Mouse (Mus musculus) heart, embryonic 16.5 days (tissue): ENCODE measurements around the gene Itprid2. TPM values are rescaled to one million over a fixed set of nuclear protein-coding genes. Genes with fewer than 3 reads are reported as not detected.

ENCODE experiments used
- ATAC-seq: fragments of 200-750 bp; cut with Nextera tagmentation; replicated peaks from 2 replicates; pipeline ENCODE4 v1.8.0; 2017; ENCODE audit warnings: moderate number of reproducible peaks; ENCODE audit not compliant: insufficient read depth, low FRiP score; ENCODE audit errors: extremely low read depth
- H3K27ac ChIP-seq: fragments of 300-500 bp; sonication (generic); 2 replicates; pipeline ENCODE4 v1.5.1; 2014; ENCODE audit warnings: mild to moderate bottlenecking, low read length, control low read depth, moderate library complexity
- H3K27me3 ChIP-seq: fragments of 300-500 bp; sonication (generic); 2 replicates; pipeline ENCODE4 v1.6.1; 2014; ENCODE audit warnings: low read length, mixed read lengths; ENCODE audit not compliant: control insufficient read depth, insufficient read depth
- H3K36me3 ChIP-seq: fragments of 300-500 bp; sonication (generic); 2 replicates; pipeline ENCODE4 v1.6.1; 2014; ENCODE audit not compliant: control insufficient read depth, insufficient read depth
- H3K4me1 ChIP-seq: fragments of 300-500 bp; sonication (generic); 2 replicates; pipeline ENCODE4 v1.6.1; 2014; ENCODE audit warnings: low read length, mixed read lengths; ENCODE audit not compliant: control insufficient read depth, insufficient read depth
- H3K4me2 ChIP-seq: fragments of 300-500 bp; sonication (generic); 2 replicates; pipeline ENCODE4 v1.6.1; 2014; ENCODE audit warnings: low read depth, mild to moderate bottlenecking, control low read depth, low read length
- H3K4me3 ChIP-seq: fragments of 300-500 bp; sonication (generic); 2 replicates; pipeline ENCODE4 v1.5.1; 2014; ENCODE audit warnings: mild to moderate bottlenecking, control low read depth, low read length
- H3K9ac ChIP-seq: fragments of 300-500 bp; sonication (generic); 2 replicates; pipeline ENCODE4 v1.6.1; 2014; ENCODE audit warnings: low read length, control low read depth
- H3K9me3 ChIP-seq: fragments of 300-500 bp; sonication (generic); replicated peaks from 2 replicates; pipeline ENCODE4 v1.6.1; 2016; ENCODE audit warnings: low read length; ENCODE audit not compliant: control insufficient read depth
- WGBS: fragments of 180-500 bp; shearing (Covaris S2); extraction: QIAGEN DNeasy Blood & Tissue Kit; methylation state at CpG from one replicate; pipeline ENCODE4 v1.1.7; 2014; 5-methylcytosine and 5-hydroxymethylcytosine counted together
- polyA plus RNA-seq: library from polyadenylated mRNA; unstranded; fragments of >200 nt; fragmentation: Nextera tagmentation; extraction: Ambion mirVana; gene quantifications from 2 replicates; pipeline ENCODE4 v1.2.1, GENCODE M21; 2015

Itprid2 gene
- polyA plus RNA-seq, 1 experiment from 2014 or later, result 6.2 TPM

DNA sequence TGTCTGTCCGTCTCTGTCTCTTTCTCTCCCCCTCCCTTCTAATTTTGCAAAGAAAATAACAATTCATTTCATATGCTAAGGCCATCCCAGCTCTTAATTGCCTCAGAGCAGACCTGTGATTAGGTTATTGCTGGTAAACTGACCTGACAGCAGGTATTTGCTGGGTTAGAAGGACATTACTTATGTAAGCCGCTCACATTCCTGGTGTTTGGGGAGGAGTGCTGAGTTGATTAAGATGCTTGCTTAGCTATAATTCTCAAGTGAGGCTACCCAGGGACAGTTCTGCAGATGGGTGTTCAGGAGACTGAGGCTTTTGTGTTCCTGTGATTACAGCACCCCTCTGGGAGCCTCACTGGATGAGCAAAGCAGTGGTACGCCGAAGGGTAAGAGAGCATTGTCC, 3.8 kb downstream of the Itprid2 start:
- H3K4me1 ChIP-seq, result peaks cover 21% of the 10 kb centered on the region
- 0 out of 2 replicates have a peak overlapping the region, but pooled peaks have one; percentile 3 for H3K9ac ChIP-seq
- peak overlapping the region; percentile 13 for H3K4me2 ChIP-seq
- no peak overlapping the region for H3K27ac ChIP-seq
- ATAC-seq, result no peak
- 61% methylated on average over 4 of the region's 4 CpGs for WGBS
- no peaks in the 10 kb centered on the region for H3K27me3 ChIP-seq
- peaks cover 20% of the 10 kb centered on the region for H3K36me3 ChIP-seq
- no peaks in the 10 kb centered on the region for H3K9me3 ChIP-seq
- H3K4me3 ChIP-seq, result peak overlapping the region; percentile 23; the same call in 1 of the 2 replicates

GRCm38 (mm10) chr2:79646237-79646688, 11.1 kb downstream of the Itprid2 start:
- H3K9ac ChIP-seq, result no peak overlapping the region
- H3K36me3 ChIP-seq, result peaks cover 31% of the 10 kb centered on the region
- 40% methylated on average over 4 of the region's 4 CpGs for WGBS
- H3K27me3 ChIP-seq, result no peaks in the 10 kb centered on the region
- H3K4me3 ChIP-seq, result no peak overlapping the region
- H3K4me2 ChIP-seq, result no peak overlapping the region
- no peak overlapping the region for H3K27ac ChIP-seq
- H3K9me3 ChIP-seq, result no peaks in the 10 kb centered on the region
- peaks cover 9% of the 10 kb centered on the region for H3K4me1 ChIP-seq
- ATAC-seq, result 0 out of 2 replicates have a peak, but pooled peaks have one; percentile 14

DNA sequence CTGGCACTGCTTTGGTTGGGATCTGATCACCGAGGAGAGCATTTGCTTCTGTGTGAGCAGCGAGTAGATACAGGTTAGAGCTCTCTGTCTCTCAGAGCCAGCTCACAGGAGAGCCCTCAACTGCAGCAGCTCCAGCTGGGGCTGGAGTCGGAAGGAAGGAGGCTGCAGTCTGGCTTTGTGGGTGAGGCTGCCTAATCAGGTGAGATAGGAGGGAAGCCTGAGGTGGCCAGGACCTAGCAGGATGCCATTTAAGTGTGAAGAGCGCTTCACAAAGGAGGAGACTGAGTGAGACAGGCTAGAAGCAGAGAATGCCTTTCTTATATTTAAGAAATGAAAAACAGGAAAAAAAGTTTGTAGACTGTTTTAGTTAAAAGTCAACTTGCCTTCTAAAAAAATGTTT, 11.9 kb downstream of the Itprid2 start:
- ATAC-seq, result no peak
- no peak overlapping the region for H3K4me2 ChIP-seq
- peaks cover 9% of the 10 kb centered on the region for H3K4me1 ChIP-seq
- no peaks in the 10 kb centered on the region for H3K9me3 ChIP-seq
- WGBS, result 51% methylated on average over 4 of the region's 4 CpGs
- H3K36me3 ChIP-seq, result peaks cover 26% of the 10 kb centered on the region
- H3K27me3 ChIP-seq, result no peaks in the 10 kb centered on the region
- peak overlapping the region; percentile 53 for H3K27ac ChIP-seq
- H3K9ac ChIP-seq, result peak overlapping the region; percentile 54; the same call in 1 of the 2 replicates
- no peak overlapping the region for H3K4me3 ChIP-seq

- no peak overlapping the region for H3K4me3 ChIP-seq
- H3K27me3 ChIP-seq, result no peaks in the 10 kb centered on the region
- H3K4me1 ChIP-seq, result peaks cover 9% of the 10 kb centered on the region
- H3K9me3 ChIP-seq, result no peaks in the 10 kb centered on the region
- WGBS, result 57% methylated on average over 2 of the region's 2 CpGs
- H3K4me2 ChIP-seq, result no peak overlapping the region
- peaks cover 20% of the 10 kb centered on the region for H3K36me3 ChIP-seq
- ATAC-seq, result no peak
- H3K9ac ChIP-seq, result no peak overlapping the region
- no peak overlapping the region for H3K27ac ChIP-seq
Measured at GRCm38 (mm10) chr2:79647728-79648127, 12.6 kb downstream of the Itprid2 start.

- no peak overlapping the region for H3K4me3 ChIP-seq
- H3K4me1 ChIP-seq, result peaks cover 5% of the 10 kb centered on the region
- no peak for ATAC-seq
- no peak overlapping the region for H3K27ac ChIP-seq
- no peaks in the 10 kb centered on the region for H3K9me3 ChIP-seq
- H3K9ac ChIP-seq, result no peak overlapping the region
- H3K36me3 ChIP-seq, result peaks cover 11% of the 10 kb centered on the region
- no peak overlapping the region for H3K4me2 ChIP-seq
- H3K27me3 ChIP-seq, result no peaks in the 10 kb centered on the region
- 71% methylated on average over 3 of the region's 3 CpGs for WGBS
Measured at GRCm38 (mm10) chr2:79651185-79651584, 16.0 kb downstream of the Itprid2 start.

DNA sequence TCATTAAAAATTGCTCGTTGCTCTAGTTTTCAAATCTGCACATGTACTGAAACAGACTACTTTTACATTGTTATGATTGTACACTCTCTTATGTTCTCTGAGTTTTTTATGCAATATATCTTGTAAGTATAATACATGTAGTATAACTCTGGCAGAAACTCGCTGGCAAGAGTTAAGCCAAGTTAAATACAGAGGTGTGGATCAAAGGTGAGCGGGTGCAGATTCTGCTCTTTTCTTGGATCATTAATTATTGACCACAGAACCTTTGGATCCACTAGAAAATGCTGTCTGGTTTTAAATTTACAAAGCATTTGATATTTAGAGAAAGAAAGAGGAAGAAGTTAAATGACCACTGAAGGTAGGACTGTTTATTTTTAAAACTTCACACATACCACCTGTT, 16.5 kb downstream of the Itprid2 start:
- Histone ChIP-seq H3K4me2 (no peak overlapping the region), H3K36me3 (peaks cover 11% of the 10 kb centered on the region), H3K4me1 (peaks cover 4% of the 10 kb centered on the region), H3K9ac (no peak overlapping the region), H3K27me3 (no peaks in the 10 kb centered on the region), H3K27ac (no peak overlapping the region), H3K9me3 (no peaks in the 10 kb centered on the region), H3K4me3 (no peak overlapping the region)
- no peak for ATAC-seq
- WGBS, result 85% methylated on average over 3 of the region's 3 CpGs

DNA sequence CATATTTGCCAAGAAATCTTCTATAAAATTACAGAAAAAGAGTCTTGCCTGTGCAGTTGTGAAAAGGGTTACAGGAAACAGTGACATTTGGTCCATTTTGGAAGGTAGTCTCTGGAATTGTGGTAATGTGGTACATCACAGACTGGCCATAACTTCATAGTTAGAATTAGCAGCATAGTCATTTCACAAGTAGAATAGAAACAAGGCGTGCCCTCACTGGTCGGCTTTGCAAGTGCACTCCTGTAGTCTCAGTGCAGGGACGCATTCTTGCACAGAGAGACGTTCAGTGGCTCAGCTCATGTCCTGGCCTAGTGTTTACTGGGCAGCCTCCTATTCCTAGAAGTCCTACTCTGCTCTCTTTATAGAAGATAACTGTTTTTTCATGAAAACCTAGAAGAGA, 17.4 kb downstream of the Itprid2 start:
- no peak for ATAC-seq
- no peak overlapping the region for H3K4me2 ChIP-seq
- H3K4me1 ChIP-seq, result no peaks in the 10 kb centered on the region; the same call in 1 of the 2 replicates
- no peaks in the 10 kb centered on the region for H3K27me3 ChIP-seq
- no peaks in the 10 kb centered on the region for H3K9me3 ChIP-seq
- WGBS, result 76% methylated on average over 4 of the region's 4 CpGs
- H3K4me3 ChIP-seq, result no peak overlapping the region
- no peak overlapping the region for H3K27ac ChIP-seq
- H3K36me3 ChIP-seq, result peaks cover 13% of the 10 kb centered on the region
- no peak overlapping the region for H3K9ac ChIP-seq

DNA sequence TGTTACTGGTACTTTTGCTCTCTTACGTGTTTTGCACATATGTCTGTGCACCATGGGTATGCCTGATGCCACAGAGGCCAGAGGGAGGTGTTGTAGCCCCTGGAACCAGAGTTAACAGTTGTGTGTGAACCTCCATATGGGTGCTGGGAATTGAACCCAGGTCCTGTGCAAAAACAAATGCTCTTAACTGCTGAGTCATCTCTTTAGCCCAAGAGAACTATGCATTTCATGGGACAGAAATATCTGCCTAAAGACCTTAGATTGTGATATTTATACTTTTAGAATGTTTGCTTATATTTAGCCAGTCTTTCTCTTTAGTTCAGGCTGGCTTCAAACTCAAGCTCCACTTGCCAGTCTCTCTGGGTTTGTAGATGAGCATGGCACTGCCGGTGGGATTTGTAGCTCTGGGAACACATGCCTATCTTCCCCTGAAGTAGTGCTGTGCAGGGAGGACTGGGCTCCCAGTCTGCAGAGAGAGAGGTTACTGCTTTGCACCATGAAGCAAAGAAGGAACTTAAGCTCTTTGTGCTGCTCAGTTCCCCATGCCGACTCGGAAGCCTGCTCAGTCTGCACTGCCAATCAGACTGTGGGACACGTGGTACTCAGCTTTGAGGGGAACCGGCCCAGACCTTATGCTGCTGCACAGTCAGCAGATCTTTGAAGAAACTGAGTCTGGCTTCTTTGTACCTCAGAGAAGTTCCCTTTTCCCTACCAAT, 18.1 kb downstream of the Itprid2 start:
- 78% methylated on average over 6 of the region's 6 CpGs for WGBS
- H3K9me3 ChIP-seq, result no peaks in the 10 kb centered on the region
- H3K4me3 ChIP-seq, result no peak overlapping the region
- H3K27ac ChIP-seq, result no peak overlapping the region
- peaks cover 18% of the 10 kb centered on the region for H3K36me3 ChIP-seq
- H3K4me1 ChIP-seq, result no peaks in the 10 kb centered on the region; the same call in 1 of the 2 replicates
- H3K27me3 ChIP-seq, result no peaks in the 10 kb centered on the region
- H3K4me2 ChIP-seq, result no peak overlapping the region
- no peak for ATAC-seq
- H3K9ac ChIP-seq, result no peak overlapping the region

DNA sequence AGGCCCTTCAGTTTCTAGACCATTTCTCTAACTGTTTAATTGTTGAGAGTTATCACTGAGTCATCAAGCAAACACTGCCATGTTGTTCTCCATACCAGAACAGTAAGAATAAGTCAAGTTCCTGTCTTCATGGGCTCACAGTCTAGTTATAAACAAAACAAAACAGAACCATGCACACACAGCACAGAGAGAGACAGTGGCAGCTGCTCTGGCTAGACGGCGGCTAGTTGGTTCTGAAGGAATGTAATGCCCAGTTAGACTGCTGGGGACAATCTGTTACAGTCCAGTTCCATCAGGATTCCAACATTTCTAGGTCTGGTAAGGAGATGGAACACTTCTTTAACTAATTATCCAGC, 18.6 kb downstream of the Itprid2 start:
- ATAC-seq, result no peak
- H3K27ac ChIP-seq, result no peak overlapping the region
- no peak overlapping the region for H3K4me3 ChIP-seq
- H3K9me3 ChIP-seq, result no peaks in the 10 kb centered on the region
- no peak overlapping the region for H3K9ac ChIP-seq
- H3K36me3 ChIP-seq, result peaks cover 20% of the 10 kb centered on the region
- no peaks in the 10 kb centered on the region; the same call in 1 of the 2 replicates for H3K4me1 ChIP-seq
- WGBS, result 83% methylated on average over 2 of the region's 2 CpGs
- H3K27me3 ChIP-seq, result no peaks in the 10 kb centered on the region
- H3K4me2 ChIP-seq, result no peak overlapping the region
